Comparison of ENCODE assay signal across 14 mouse cellular contexts in genomic region chr5:148895034-148895433, GRCm38 (mm10). TPM values are rescaled to one million over a fixed set of nuclear protein-coding genes. Genes with fewer than 3 reads are reported as not detected.
DNase-seq lines count a peak whose midpoint lies in the region; ATAC-seq lines count a peak whose summit lies in the region.
"Had no signal": no experiment of that assay in that cellular context is flagged by ENCODE, and none has a peak within 500 bp of the region (broad histone marks: within the 10 kb centered on the region; RNA-seq: fewer than 3 reads in every experiment).

No protein-coding gene starts in this region.

- H3K36me3 ChIP-seq in liver, embryonic 15.5 days (replicated peaks) = peaks cover 45% of the 10 kb centered on the region
- peaks cover 49% of the 10 kb centered on the region for H3K36me3 ChIP-seq in embryonic facial prominence, embryonic 10.5 days (replicated peaks)

- intact Hi-C loops in heart, postnatal 25 days (cut with DNase I) = no loop called here

- DNase-seq in liver = no peak
- DNase-seq in embryonic facial prominence, embryonic 10.5 days (ENCODE audit: low spot score) = no peak
- DNase-seq in kidney, adult 9 months = peak; percentile 66
- peak; percentile 37 for DNase-seq in retina, embryonic 14.5 days (ENCODE audit: low spot score)
- no peak for DNase-seq in urinary bladder, postnatal 36 days (ENCODE audit: low spot score in 2 of 2)
- DNase-seq in heart, postnatal 25 days (ENCODE audit: low spot score) = no peak
- DNase-seq: adrenal gland, adult 8-10 months; cerebellum, adult 9-11 months; lung, postnatal 14 days; thymus, postnatal 14 days had no signal

- H3K9ac ChIP-seq in liver, embryonic 15.5 days = no peak overlapping the region
- H3K9ac ChIP-seq: heart, embryonic 12.5 days; limb, embryonic 15.5 days had no signal

- no peaks in the 10 kb centered on the region for H3K27me3 ChIP-seq in liver, embryonic 15.5 days
- no peaks in the 10 kb centered on the region for H3K27me3 ChIP-seq in embryonic facial prominence, embryonic 10.5 days (replicated peaks; ENCODE audit: low read depth, poor library complexity, severe bottlenecking)
- H3K27me3 ChIP-seq: heart, embryonic 12.5 days; limb, embryonic 15.5 days had no signal

- no peaks in the 10 kb centered on the region for H3K9me3 ChIP-seq in liver, embryonic 15.5 days (replicated peaks)
- 0 out of 2 replicates have a peak, but pooled peaks cover 4% of the 10 kb centered on the region for H3K9me3 ChIP-seq in embryonic facial prominence, embryonic 10.5 days
- H3K9me3 ChIP-seq: heart, embryonic 12.5 days; limb, embryonic 15.5 days had no signal

- 0 out of 2 replicates have a peak overlapping the region, but pooled peaks have one; percentile 94 for H3K27ac ChIP-seq in liver, embryonic 15.5 days (replicated peaks)
- H3K27ac ChIP-seq in embryonic facial prominence, embryonic 10.5 days (replicated peaks) = peak overlapping the region; percentile 48
- H3K27ac ChIP-seq: limb, embryonic 15.5 days had no signal

- H3K4me1 ChIP-seq in liver, embryonic 15.5 days (replicated peaks) = peaks cover 57% of the 10 kb centered on the region
- H3K4me1 ChIP-seq in embryonic facial prominence, embryonic 10.5 days = peaks cover 19% of the 10 kb centered on the region

- no peak for ATAC-seq in liver, embryonic 15.5 days (ENCODE audit: insufficient read depth)

- WGBS in liver, embryonic 15.5 days (ENCODE audit: insufficient replicate concordance) = 61% methylated on average over 5 of the region's 5 CpGs
- WGBS in embryonic facial prominence, embryonic 10.5 days = 39% methylated on average over 5 of the region's 5 CpGs

- H3K4me3 ChIP-seq in liver, embryonic 15.5 days (replicated peaks) = no peak overlapping the region
- no peak overlapping the region for H3K4me3 ChIP-seq in embryonic facial prominence, embryonic 10.5 days
- H3K4me3 ChIP-seq: heart, embryonic 12.5 days; limb, embryonic 15.5 days had no signal

- no peak overlapping the region for H3K4me2 ChIP-seq in liver, embryonic 15.5 days
- H3K4me2 ChIP-seq: heart, embryonic 12.5 days; limb, embryonic 15.5 days; midbrain, embryonic 11.5 days had no signal

RNA-seq across cellular contexts. Expression of gene Katnal1, which starts 34.1 kb away (rescaled TPM):
- polyA plus RNA-seq in liver, embryonic 15.5 days (2015; fragmentation: Nextera tagmentation; extraction: Ambion mirVana) = 8.1 and 9.0 TPM in 2 replicates
- polyA plus RNA-seq in embryonic facial prominence, embryonic 10.5 days (2016; fragmentation: Nextera tagmentation; extraction: Ambion mirVana) = 19.9 and 20.2 TPM in 2 replicates
- total RNA-seq in heart, postnatal 25 days (2021) = 1 to 10 TPM; 9.2 to 9.9 TPM

Comparison
In these comparisons a context has a peak if more than half of its experiments do, and no peak if none do; other contexts are left out.
1. DNase-seq: peak in kidney, adult 9 months (single experiment) and retina, embryonic 14.5 days (single experiment); none in liver (single experiment), embryonic facial prominence, embryonic 10.5 days (single experiment), urinary bladder, postnatal 36 days (0 of 2) and heart, postnatal 25 days (single experiment).